Mouse (Mus musculus) gastrocnemius, postnatal 25 days (tissue): Measurements from ENCODE around the gene Dcp1a. TPM values are rescaled to one million over a fixed set of nuclear protein-coding genes. Genes with fewer than 3 reads are reported as not detected.

Experiments used
- DNase-seq: peaks from one replicate; pipeline ENCODE4 v3.0.0; 2022
- microRNA-seq, 2 experiments: library from miRNA; unstranded; fragments of <30 nt; microRNA quantifications; one replicate each; pipeline ENCODE4 v1.2.0; 2021; ENCODE audit warnings: borderline replicate concordance in 2 of 2
- total RNA-seq, 2 experiments: library from RNA; stranded (reverse); gene quantifications; 1 replicate in 1 of 2; 2 replicates in 1 of 2; pipeline ENCODE4 v1.2.3; 2021

Gene Dcp1a
- total RNA-seq, 2 experiments from 2014 or later = 8.0 to 8.4 TPM

- DNase-seq = no peak
These were observed 81.6 kb downstream of the Dcp1a start for GRCm38 (mm10) chr14:30560803-30561389.

- DNase-seq = no peak
These were observed 82.3 kb downstream of the Dcp1a start for GRCm38 (mm10) chr14:30561470-30562187.

- no peak for DNase-seq
These were observed 83.0 kb downstream of the Dcp1a start for GRCm38 (mm10) chr14:30562343-30562742.

- peak; percentile 69 for DNase-seq
These were observed 85.1 kb downstream of the Dcp1a start for GRCm38 (mm10) chr14:30564451-30564850.

- DNase-seq = no peak
These were observed 87.0 kb downstream of the Dcp1a start for GRCm38 (mm10) chr14:30566317-30566716.

GRCm38 (mm10) chr14:30568016-30568415, 88.7 kb downstream of the Dcp1a start:
- no peak for DNase-seq

GRCm38 (mm10) chr14:30570303-30570702, 91.0 kb downstream of the Dcp1a start:
- no peak for DNase-seq

- DNase-seq = peak; percentile 47
These were observed 92.9 kb downstream of the Dcp1a start for GRCm38 (mm10) chr14:30572253-30572652.

GRCm38 (mm10) chr14:30573235-30573634, 93.9 kb downstream of the Dcp1a start:
- no peak for DNase-seq

GRCm38 (mm10) chr14:30573983-30574584, 94.7 kb downstream of the Dcp1a start:
- peak; percentile 42 for DNase-seq

GRCm38 (mm10) chr14:30575791-30576190, 96.5 kb downstream of the Dcp1a start:
- no peak for DNase-seq

- no peak for DNase-seq
These were observed 96.9 kb downstream of the Dcp1a start for GRCm38 (mm10) chr14:30576260-30576659.

Small RNAs within 50 kb of the gene (microRNA-seq; reads per million reads assigned to microRNA genes)
- 0 to 0.79 reads per million in 2 experiments for gene Mir3076

Other genes starting within 250 kb of the Dcp1a start
- gene Cacna1d, start 11.9 kb downstream of the Dcp1a start, total RNA-seq = under 1 TPM; 0.27 to 0.64 TPM
- 10 to 100 TPM in 1 of 2 experiments, 1 to 10 TPM in 1; 9.1 to 25.6 TPM for gene Tkt, start 68.8 kb downstream of the Dcp1a start, total RNA-seq
- gene Prkcd, start 146.7 kb downstream of the Dcp1a start, total RNA-seq = 1 to 10 TPM; 5.4 to 5.7 TPM
- gene Rft1, start 174.8 kb downstream of the Dcp1a start, total RNA-seq = 1 to 10 TPM; 4.4 TPM
- gene Sfmbt1, start 235.3 kb downstream of the Dcp1a start, total RNA-seq = 1 to 10 TPM; 7.6 to 7.9 TPM